In genomic region chr16:12315627-12316026, GRCm38 (mm10) we compare ENCODE assay signal across 32 mouse cellular contexts.
"Had no signal": no experiment of that assay in that cellular context is flagged by ENCODE, and none has a peak within 500 bp of the region (broad histone marks: within the 10 kb centered on the region; RNA-seq: fewer than 3 reads in every experiment).

No protein-coding gene starts in this region.

- H3K9me3 ChIP-seq: limb, embryonic 10.5 days; limb, embryonic 12.5 days; limb, embryonic 13.5 days; limb, embryonic 15.5 days; liver, embryonic 12.5 days; liver, embryonic 13.5 days; liver, embryonic 15.5 days; lung, embryonic 15.5 days; midbrain, embryonic 12.5 days; midbrain, embryonic 13.5 days; midbrain, embryonic 15.5 days; neural tube, embryonic 12.5 days had no signal

- H3K27me3 ChIP-seq: limb, embryonic 12.5 days; limb, embryonic 13.5 days; limb, embryonic 15.5 days; liver, embryonic 12.5 days; liver, embryonic 13.5 days; liver, embryonic 15.5 days; lung, embryonic 15.5 days; megakaryocyte, embryonic 14.5 days; midbrain, embryonic 12.5 days; midbrain, embryonic 13.5 days; midbrain, embryonic 15.5 days; neural tube, embryonic 12.5 days had no signal

- H3K27ac ChIP-seq: limb, embryonic 10.5 days; limb, embryonic 12.5 days; limb, embryonic 13.5 days; limb, embryonic 15.5 days; liver, embryonic 12.5 days; liver, embryonic 13.5 days; liver, embryonic 14.5 days; liver, embryonic 15.5 days; lung, embryonic 15.5 days; macrophage; midbrain, embryonic 10.5 days; midbrain, embryonic 12.5 days; midbrain, embryonic 13.5 days; midbrain, embryonic 15.5 days; neural tube, embryonic 12.5 days had no signal

- H3K9ac ChIP-seq: limb, embryonic 12.5 days; limb, embryonic 13.5 days; limb, embryonic 15.5 days; liver, embryonic 12.5 days; liver, embryonic 13.5 days; liver, embryonic 14.5 days; liver, embryonic 15.5 days; liver, postnatal 0 days; lung, embryonic 14.5 days; lung, embryonic 15.5 days; midbrain, embryonic 12.5 days; midbrain, embryonic 13.5 days; midbrain, embryonic 15.5 days; neural tube, embryonic 12.5 days had no signal

- H3K4me2 ChIP-seq: limb, embryonic 12.5 days; limb, embryonic 13.5 days; limb, embryonic 15.5 days; liver, embryonic 11.5 days; liver, embryonic 12.5 days; liver, embryonic 13.5 days; liver, embryonic 15.5 days; lung, embryonic 14.5 days; lung, embryonic 15.5 days; midbrain, embryonic 11.5 days; midbrain, embryonic 12.5 days; midbrain, embryonic 13.5 days; midbrain, embryonic 15.5 days; neural tube, embryonic 12.5 days had no signal

- H3K4me3 ChIP-seq: limb, embryonic 10.5 days; limb, embryonic 12.5 days; limb, embryonic 13.5 days; limb, embryonic 15.5 days; liver, embryonic 12.5 days; liver, embryonic 13.5 days; liver, embryonic 15.5 days; lung, embryonic 15.5 days; megakaryocyte, embryonic 14.5 days; midbrain, embryonic 10.5 days; midbrain, embryonic 12.5 days; midbrain, embryonic 13.5 days; midbrain, embryonic 15.5 days; myocyte; neural tube, embryonic 12.5 days had no signal

- DNase-seq: left cerebral cortex, postnatal 4 days; liver; liver, embryonic 13.5 days; liver, postnatal 0 days; lung, adult 18-20 months; lung, adult 2 months; lung, embryonic 14.5 days; lung, postnatal 10 days; lung, postnatal 14 days; lung, postnatal 36 days; lung, postnatal 4 days; midbrain, embryonic 14.5 days had no signal

- ATAC-seq: liver, embryonic 12.5 days; liver, postnatal 0 days; lung, postnatal 0 days; midbrain, embryonic 13.5 days; midbrain, embryonic 15.5 days; midbrain, embryonic 16.5 days had no signal

- H3K4me1 ChIP-seq: limb, embryonic 12.5 days; limb, embryonic 13.5 days; limb, embryonic 15.5 days; liver, embryonic 12.5 days; liver, embryonic 13.5 days; liver, embryonic 15.5 days; lung, embryonic 15.5 days; midbrain, embryonic 10.5 days; midbrain, embryonic 12.5 days; midbrain, embryonic 13.5 days; midbrain, embryonic 15.5 days; neural tube, embryonic 12.5 days had no signal

- H3K36me3 ChIP-seq: limb, embryonic 10.5 days; limb, embryonic 12.5 days; limb, embryonic 13.5 days; limb, embryonic 15.5 days; liver, embryonic 12.5 days; liver, embryonic 13.5 days; liver, embryonic 15.5 days; lung, embryonic 15.5 days; midbrain, embryonic 10.5 days; midbrain, embryonic 12.5 days; midbrain, embryonic 13.5 days; midbrain, embryonic 15.5 days; neural tube, embryonic 12.5 days had no signal
